Mouse (Mus musculus) spleen, adult 2 months (tissue): ENCODE measurements at regions not wholly inside any gene's neighbourhood (a gene's known extent, or its start where the extent isn't known, plus 50 kb on each side); places are given as distances from the start of the nearest gene placed in this dataset.

Experiments
- CTCF ChIP-seq: fragments of 200-500 bp; IDR thresholded peaks from 2 replicates; pipeline ENCODE4 v1.5.1; 2011; ENCODE audit warnings: mild to moderate bottlenecking, inconsistent platforms; ENCODE audit not compliant: insufficient read depth, insufficient read length, insufficient replicate concordance; ENCODE audit errors: extremely low read depth
- POLR2A ChIP-seq: fragments of 200-500 bp; IDR thresholded peaks from 2 replicates; pipeline ENCODE4 v1.6.1; 2011; ENCODE audit warnings: low read depth, low read length, inconsistent platforms

GRCm38 (mm10) chr3:148726596-148727331 is 263.6 kb downstream of the Adgrl2 start:
- TF ChIP-seq CTCF (no peak), POLR2A (no peak)
